Mouse (Mus musculus) layer of hippocampus, postnatal 10 days (tissue): ENCODE data around the gene Sumo1. TPM values are rescaled to one million over a fixed set of nuclear protein-coding genes. Genes with fewer than 3 reads are reported as not detected.
"Not testable (repeated sequence)": the region's sequence is repeated elsewhere in the genome, so short reads cannot be mapped to it uniquely, and the experiment has no call there.

ENCODE experiments used
- DNase-seq, 2 experiments: peaks; one replicate each; pipeline ENCODE4 v3.0.0; 2021; ENCODE audit warnings: low spot score in 2 of 2
- long read RNA-seq: library from polyadenylated mRNA; stranded (forward); transcript quantifications from one replicate; pipeline ENCODE4 v2.0.0, GENCODE M21; 2023
- total RNA-seq, 2 experiments: library from RNA; stranded (reverse); gene quantifications; 2 replicates each; pipeline ENCODE4 v1.2.3; 2021

Gene Sumo1
- total RNA-seq = 100 to 1,000 TPM; 103 to 105 TPM
- long read RNA-seq, transcript Sumo1-201 (5 exons, 1,215 nt) = major isoform, 213 of 237 reads
- long read RNA-seq, partial matches to known transcripts = 14 of 237 reads
- long read RNA-seq, other reads (novel, unspliced or antisense) = 10 of 237 reads

DNA sequence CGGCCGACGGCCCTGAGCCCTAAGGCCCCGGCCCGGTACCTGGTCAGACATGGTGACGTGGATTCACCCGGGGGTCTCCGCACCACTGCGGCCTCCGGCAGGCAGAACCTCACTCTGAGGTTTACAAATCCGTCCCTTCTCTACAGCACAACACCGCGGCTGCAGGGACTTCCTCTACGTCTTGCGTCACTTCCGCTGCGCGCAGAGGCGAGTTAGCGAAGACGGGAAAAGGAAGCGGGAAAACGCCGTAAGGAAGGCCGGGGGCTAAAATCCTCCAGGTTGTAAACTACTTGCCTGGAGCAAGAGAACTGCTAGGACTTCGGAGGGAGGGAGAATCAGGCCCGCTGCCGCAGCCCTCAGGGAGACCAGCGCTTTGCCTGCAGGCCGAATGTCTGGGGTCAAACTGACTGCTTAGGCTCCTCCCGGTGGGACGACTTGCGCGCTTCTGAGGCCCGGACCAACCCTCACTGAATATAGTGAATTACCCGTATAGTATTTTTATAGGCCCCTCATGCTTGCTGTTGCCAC lies at the start of gene Sumo1:
Sumo1 (minus strand) TSS at position 194 of the 528 bp plus-strand sequence.
- DNase-seq = peak; percentile 83 to 88

DNA sequence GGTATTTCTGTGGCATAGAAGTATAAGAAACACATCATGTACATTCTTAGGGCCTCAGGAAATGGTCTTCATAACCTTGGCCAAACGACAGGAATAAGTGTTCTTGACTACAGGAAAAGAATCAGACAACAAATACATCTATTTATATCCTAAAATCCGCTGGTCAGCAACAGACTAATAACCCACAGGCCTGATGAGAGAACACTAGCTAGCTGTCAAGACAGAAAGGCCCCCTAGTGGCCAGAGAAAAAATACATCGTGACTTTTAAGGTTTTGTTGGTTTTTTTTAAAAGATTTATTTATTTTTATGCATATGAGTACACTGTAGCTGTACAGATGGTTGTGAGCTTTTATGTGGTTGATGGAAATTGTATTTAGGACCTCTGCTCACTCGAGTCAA lies 49.3 kb upstream of the Sumo1 start:
- DNase-seq = no peak

DNA sequence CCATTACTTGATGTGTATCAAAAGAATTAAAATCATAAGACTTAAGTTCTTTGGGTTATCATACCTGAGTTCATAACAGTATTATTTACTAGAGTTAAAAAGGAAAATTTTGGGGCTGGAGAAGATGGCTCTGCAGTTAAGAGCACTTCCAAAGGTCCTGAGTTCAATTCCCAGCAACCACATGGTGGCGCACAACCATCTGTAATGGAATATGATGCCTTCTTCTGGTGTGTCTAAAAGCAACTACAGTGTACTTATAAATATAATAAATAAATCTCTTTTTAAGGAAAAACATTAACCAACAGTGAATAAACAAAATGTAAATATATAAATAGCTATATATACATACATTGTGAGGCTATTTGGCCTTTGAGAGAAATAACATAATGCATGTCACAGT lies 31.1 kb upstream of the Sumo1 start:
- DNase-seq = no peak

DNA sequence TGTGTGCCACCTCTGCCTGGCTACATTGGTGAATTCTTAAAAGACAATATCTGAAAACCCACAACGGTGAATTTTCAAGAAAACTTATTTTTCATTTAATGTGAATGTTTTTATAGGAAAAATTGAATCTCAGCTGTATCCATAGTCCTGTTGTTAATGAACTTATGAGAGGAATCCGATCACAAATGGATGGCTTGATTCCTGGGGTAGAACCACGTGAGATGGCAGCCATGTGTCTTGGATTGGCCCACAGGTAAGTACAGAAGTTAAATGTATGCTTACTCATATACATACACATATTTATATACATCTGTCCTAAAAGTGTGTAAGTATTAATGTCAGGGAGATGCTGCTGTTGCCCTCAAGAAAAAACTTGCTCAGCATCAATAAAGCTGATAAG lies 27.6 kb upstream of the Sumo1 start:
- no peak for DNase-seq

DNA sequence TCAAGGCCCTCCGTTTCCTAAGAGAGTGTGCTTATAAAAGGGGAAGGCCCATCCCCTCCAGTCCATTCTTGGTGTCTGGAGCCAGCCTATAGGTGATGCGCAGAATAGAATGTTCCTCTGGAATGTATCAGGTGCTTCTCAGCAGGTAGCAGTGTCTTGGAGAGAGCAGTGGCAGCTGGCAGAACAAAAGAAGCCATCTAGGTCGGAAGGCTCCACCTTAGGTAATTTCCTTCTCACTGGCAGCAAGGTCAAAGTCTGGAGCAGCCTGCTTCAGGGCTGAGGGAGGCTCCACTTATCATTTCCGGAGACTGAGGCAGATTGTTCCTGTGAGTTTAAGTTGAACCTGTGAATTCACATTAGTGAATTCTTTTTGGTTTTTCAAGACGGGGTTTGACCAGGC lies 27.1 kb upstream of the Sumo1 start:
- no peak for DNase-seq

DNA sequence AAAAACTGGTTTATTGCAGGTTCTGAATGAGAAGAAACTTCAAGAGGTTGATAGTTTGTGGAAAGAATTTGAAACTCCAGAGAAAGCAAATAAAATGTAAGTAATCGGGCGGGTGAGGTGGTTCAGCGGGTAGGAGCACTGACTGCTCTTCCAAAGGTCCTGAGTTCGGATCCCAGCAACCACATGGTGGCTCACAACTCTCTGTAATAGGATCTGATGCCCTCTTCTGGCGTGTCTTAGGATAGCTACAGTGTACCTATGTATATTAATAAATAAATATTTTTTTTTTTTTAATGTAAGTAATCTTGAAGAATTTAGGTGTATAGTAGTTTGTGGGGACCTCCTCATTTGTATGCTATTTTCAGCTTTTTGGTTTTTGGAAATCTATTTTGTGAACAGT lies 19.8 kb upstream of the Sumo1 start:
- DNase-seq = no peak

DNA sequence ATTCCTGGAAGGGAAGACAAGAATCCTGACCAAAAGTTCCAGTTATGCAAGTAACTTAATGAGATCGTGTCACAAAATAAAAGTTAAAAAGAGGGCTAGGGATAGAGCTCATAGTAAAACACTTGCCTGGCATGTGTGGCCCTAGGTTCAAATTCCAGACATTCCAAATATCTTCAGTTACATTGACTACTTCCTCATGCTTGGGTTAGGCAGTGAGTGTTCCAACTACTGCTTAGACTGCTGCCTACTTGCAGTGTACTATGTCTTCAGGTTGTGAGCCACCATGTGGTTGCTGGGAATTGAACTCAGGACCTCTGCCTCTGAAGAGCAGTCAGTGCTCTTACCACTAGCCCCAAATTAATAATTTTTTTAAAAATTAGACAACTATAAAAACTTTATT lies 16.9 kb upstream of the Sumo1 start:
- DNase-seq = no peak

DNA sequence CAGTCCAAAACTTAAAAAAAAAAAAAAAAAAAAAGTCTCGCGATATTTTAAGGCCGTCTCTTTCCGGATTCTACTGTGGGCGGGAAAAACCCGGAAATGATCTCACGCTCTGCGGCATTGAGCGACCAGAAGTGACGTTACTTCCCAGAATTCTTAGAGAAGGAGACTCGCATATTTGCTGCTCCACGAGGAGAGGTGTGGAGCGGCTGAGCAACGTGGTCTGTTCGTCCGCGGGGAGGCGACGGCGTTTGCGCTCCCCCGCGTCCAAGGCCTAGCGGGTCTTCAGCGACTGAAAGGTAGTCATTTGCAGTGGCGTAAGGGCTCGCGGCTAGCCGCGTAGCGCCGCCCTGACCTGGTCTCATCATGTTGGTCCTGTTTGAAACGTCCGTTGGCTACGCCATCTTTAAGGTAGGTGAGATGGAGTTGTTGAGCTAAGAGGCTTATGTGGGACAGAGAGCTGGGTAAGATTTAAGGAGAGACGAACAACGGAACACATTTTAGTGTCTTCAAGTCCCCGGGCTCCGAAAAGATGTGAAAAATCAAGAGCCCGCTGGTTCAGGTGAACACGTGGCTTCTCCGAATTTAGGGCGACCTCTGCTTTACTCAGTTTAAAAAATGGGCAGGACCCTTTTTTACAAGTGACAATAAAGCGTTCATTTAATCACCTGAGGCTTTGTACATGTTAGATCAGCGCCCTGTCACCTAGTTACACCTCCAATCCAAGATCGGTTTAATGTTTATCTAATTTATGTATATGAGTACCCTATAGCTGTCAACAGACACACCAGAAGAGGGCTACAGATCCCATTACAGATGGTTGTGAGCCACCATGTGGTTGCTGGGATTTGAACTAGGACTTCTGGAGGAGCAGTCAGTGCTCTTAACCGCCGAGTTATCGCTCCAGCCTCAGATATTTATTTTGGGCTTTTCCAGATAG lies 14.5 kb upstream of the Sumo1 start, which contains the start of gene Nop58:
Nop58 (plus strand) TSS at position 153 of the 937 bp plus-strand sequence.
- peak; percentile 78 to 82 for DNase-seq

DNA sequence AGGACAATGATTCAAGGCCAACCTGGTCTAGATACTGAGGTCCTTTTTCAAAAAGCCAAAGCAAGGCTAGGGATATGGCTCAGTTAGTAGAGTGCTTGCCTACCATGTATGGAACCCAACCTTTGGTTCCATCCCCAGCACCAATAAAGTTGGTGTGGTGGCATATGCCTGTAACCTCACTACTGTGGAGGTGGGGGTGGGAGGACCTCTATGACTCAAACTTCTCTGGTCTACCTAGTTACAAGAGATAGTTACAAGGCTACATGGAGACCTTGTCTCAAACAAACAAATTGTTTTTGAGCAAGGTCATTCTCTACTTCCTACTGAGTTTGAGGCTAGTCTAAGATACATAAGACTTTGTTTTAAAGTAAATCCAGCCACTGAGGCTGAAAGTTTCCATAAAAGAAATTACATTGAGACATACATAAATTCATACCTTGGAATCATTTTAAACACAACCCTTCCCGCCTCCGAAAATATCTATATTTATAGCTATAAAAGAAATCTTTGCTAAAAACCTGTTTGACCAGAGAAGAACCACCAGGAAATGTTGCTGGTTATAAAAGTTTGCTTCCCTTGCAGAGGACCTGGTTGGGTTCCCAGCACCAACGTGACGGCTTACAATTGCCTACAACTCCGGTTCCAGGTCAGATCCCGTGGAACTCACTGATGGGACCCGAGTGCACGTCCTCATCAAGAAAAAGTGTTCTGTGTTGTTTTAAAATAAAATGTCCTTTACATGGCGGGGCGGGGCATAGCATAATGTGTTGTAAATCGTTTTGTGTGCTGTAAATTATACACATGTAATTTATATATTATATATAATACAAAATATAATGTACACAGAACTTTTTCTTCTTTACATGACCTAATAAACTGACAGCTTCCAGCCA lies 13.5 kb upstream of the Sumo1 start:
- peak; percentile 16 to 33 for DNase-seq

DNA sequence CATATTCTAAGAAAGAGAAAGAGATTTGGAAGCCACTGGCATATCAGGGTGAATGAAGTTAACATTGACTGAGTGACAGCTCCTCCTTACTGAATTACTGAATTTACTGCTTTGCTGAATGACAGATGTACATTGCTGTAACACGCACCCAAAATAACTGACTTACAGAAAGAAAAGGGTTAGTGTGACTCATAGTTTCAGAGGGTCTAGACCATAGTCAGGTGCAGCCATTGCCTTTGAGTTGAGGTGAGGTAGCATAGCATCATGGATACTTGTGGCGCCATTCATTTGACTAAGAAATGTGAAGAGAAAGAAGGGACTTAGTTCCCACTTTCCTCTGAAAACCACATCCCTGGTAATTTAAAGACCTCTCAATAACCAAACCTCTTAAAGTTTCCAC lies 3.0 kb upstream of the Sumo1 start:
- DNase-seq = no peak

DNA sequence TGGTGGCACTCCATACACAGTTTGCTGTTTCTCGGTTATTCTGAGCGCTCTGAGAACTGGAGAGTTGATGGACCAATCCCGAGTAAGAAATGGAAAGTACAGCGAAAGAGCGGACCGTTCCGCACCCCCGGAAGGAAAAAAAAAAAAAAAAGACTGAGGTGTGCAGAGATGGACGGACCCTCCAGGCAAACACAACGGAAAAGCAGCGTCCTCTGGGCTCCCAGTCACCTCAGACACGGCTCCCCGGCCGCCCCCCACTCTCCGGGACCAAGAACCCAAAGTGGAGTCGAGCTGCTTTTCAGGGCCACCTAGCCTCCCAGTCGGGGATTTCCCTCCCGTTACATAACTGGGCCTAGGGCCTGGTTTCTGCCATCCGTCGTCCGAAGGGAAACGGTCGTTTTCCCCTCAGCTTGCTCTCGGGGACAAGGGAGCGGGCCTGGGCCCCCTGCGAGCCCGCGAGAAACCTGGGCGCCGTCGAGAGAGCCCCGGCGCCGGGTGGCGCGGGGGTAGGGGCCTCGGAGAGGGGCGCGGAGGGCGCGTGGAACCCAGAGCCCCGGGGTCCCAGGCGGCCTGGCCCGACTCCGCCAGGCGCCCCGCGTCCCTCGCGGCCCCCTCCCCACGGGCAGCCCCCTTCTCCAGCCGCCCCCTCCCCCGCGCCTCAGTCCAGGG lies 538 bp downstream of the Sumo1 start:
- peak; percentile 41 to 43 for DNase-seq

DNA sequence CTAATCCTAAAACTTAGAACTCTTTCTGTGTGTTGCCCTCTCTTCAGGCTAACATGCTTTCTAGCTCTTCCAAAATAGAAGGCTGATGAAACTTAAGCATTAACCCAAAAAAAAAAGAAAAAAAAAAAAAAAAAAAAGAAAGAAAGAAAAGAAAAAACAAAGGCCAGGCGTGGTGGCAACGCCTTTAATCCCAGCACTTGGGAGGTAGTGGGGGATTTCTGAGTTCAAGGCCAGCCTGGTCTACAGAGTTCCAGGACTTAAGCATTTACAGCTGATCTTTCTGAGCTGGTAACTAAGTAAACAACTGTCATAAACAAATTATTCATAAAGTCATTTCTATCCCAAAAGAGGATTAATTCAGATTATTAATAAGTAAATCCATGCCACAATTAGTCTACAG lies 1.8 kb downstream of the Sumo1 start:
- DNase-seq = no peak

DNA sequence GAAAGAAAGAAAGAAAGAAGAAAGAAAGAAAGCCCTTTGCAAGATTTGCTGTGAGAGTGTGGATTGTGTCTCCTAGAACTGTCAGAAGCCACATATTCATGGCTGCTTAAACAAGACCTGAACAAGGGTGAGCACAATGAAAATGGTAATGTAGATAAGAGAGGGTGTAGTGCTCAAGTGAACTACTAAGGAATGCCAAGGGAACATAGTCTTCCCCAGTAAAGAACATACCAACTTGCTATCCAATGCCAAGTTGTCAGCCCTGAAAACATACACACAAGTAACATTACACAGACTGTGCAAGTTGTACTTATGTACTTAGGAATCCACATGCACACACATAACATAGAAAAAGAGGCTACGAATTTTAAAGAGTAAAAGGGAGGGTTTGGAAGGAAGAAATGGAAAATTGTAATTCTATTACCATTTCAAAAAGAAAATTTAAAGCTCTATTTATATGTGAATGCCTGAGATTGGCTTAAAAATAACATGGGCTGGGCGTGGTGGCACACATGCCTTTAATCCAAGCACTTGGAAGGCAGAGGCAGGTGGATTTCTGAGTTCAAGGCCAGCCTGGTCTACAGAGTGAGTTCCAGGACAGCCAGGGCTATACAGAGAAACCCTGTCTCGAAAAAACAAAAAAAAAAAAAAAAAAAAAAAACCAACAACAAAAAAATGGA lies 7.0 kb downstream of the Sumo1 start:
- DNase-seq = no peak

DNA sequence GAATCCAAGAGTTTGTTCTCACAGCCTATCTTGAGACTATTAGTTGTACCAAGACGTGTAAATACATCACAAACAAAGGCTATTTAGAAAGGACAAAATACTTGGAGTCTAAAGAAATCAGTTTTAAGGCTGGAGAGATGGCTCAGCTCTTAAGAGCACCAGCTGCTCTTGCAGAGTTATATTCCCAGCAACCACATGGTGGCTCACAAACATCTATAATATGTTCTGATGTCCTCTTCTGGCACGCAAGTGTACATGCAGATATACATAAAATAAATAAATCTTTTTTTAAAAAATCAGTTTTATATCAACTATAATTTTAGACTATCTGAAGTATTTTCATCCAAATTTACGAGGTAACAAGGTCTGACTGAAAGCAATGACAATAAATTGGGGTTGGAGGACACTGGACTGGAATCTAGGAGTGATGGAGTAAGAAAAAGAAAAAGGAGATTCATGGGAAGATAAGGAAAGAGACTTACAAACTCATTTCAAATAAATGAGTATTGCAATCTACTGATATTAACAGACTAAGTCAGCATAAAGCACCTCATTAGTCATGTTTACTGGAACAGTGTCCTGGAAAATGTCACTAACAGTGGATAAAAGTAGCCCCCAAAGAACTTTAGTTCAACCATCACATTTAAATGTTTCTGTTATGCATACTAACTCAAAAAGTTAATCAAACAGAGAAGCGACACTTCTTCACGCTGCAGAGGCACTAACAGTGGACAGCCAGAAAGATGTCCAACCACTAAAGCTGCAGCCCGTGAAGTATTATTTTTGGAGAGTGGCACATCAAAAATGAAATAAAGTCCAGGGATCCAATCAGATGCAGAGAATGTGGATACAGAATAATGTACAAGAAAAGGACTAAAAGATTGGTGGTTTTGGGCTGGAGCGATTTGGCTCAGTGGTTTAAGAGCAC lies 14.1 kb downstream of the Sumo1 start:
- no peak for DNase-seq

DNA sequence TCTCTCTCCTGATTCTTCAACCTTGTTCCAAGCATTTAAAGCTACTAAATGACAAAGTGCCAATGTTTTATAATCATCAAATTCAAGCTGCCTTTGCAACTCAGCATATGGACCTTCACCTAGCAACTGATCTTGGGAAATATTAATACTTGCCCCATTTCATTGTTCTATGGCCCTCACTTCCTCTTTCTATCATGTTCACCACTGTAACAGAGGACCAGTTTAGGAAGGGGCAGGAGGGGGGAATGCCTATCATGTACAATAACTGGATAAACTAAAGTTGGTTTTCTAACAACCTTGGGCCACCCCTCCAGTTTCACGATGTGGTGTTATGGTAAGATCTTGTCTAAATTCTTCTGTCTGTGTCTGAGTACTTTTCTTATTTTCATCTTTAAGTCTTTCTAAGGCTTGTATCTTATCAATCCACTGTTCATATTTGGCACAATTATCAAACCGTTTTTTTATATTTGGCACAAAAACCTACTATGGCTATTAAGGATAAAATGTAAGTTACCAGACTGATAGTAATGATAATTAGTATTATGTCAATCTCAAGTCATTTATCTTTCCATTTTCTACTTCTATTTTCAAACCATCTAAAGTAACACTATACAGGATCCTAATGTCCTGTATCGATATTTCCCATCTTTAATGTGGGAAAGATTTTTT lies 17.3 kb downstream of the Sumo1 start:
- DNase-seq = no peak

DNA sequence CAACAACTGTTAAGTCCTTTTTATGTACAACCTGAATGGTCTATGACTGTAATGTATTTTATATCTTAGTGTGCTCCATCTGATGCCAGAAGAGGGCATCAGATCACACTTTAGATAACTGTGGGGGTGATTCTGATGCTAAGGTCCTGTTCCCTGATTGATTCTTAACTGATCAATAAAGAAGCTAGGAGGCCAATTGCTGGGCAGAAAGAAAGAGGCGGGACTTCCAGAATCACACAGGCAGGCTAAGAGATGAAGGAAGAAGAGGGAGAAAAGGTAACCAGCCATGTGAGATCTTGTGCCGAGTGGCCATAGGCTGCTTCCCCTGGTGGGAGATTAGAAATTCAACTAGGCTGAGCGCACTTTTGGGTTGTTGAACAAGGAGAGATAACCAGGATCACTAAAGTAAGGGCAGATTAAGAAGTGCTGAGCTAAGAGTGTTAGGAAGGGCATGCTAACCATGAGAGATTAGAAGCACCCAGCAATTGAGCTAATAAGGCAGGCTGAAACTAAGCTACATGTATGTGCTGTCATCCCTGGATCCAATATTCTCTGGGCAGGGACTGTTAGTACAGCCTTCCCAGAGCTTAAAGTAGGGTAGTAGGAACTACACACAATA lies 19.3 kb downstream of the Sumo1 start:
- no peak for DNase-seq

DNA sequence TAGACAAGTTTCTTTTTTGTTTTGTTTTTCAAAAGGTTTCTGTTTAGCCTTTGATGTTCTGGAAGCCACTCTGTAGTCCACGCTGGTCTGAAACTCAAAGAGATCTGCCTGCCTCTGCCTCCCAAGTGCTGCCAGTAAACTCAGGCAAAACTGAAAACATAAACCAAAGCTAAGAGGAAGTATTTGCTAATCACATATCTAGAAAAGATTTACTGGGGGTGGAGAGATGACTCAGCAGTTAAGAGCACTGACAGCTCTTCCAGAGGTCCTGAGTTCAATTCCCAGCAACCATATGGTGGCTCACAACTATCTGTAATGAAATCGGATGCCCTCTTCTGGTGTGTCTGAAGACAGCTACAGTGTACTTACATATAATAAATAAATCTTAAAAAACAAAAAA lies 24.1 kb downstream of the Sumo1 start:
- not testable (repeated sequence) for DNase-seq

DNA sequence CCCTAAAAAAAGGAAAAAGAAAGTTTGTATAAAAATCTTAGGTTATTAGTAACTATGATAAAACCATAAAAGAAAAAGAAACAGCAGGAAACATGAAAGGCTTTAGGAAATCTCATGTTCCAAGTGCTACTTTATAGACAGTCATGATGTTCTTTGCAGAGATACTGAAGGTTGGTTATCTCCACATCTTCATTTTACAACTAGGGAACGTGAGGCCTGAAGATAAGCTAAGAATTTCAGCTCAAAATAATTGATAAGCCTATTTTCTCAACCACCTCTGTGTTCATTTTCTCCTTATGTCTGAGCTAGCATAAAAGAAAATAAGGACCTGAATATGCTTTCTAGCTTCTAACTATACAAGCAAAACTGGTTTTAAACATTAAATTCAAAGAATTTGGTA lies 28.1 kb downstream of the Sumo1 start:
- no peak for DNase-seq
